Mouse (Mus musculus) liver, embryonic 14.5 days (tissue): ENCODE results near the gene Serpinb2.

ENCODE experiments used
- CTCF ChIP-seq: IDR thresholded peaks from 2 replicates; pipeline ENCODE4 v1.5.1; 2016; ENCODE audit warnings: antibody characterized with exemption, low read depth, control low read depth
- EP300 ChIP-seq: IDR thresholded peaks from 2 replicates; pipeline ENCODE4 v1.6.1; 2016; ENCODE audit warnings: antibody characterized with exemption, low read depth

GRCm38 (mm10) chr1:107513530-107513929 is 2.3 kb downstream of the Serpinb2 start:
- no peak for TF ChIP-seq EP300
- no peak for TF ChIP-seq CTCF
